Mouse (Mus musculus): Measurements from ENCODE around the gene Spdef. TPM values are rescaled to one million over a fixed set of nuclear protein-coding genes. Genes with fewer than 3 reads are reported as not detected.

Spdef gene
- polyA plus RNA-seq, 1 experiment = 1.3 TPM

DNA sequence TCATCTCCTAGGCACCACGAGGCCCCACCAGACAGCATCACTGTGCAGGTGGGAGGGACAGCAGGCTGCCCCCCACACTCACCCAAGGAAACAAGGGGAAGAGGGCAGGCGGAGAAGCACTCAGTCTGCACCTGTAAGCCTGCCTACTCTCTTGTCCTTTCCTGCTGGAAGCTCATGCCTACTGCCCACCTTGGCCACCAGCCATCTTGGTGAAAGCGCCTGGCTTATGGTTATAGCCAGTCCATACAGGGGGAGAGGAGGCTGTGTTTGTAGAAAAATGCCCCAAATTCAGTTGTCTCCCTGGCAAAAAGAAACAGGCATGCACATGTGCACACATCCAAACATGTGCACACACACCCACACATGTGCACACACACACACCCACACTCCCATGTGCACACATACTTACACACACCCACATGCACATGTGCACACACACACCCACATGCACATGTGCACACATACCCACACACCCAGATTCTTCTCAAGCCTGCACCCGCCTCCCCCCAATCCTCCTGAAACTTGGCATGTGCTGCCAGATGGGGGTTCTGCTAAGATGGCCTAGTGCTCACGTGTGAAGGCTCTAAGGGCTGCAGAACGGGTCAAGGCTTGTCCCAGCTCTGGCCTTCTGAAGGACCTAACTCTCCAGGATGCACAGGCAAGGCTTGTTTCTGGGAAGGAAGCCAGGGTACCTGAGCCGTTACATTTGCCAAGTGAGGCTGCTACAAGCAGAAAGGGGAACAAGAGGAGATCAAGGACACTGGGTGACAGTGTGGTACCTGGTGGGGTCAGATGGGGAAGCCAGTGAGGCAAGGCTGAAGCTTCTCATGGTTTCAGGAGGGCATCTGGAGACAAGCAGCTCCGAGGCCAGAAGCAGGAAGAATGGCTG is 22.8 kb upstream of the Spdef start:
- no peak for DNase-seq (ENCODE audit: low read depth)
- no peak for TF ChIP-seq CTCF (IDR thresholded peaks at IDR 0.05; ENCODE audit: borderline replicate concordance, extremely low read depth, insufficient read depth, insufficient read length)
- no peak for TF ChIP-seq POLR2A (IDR thresholded peaks at IDR 0.05; ENCODE audit: borderline replicate concordance, extremely low read depth, insufficient read depth, insufficient read length, poor library complexity, severe bottlenecking)

DNA sequence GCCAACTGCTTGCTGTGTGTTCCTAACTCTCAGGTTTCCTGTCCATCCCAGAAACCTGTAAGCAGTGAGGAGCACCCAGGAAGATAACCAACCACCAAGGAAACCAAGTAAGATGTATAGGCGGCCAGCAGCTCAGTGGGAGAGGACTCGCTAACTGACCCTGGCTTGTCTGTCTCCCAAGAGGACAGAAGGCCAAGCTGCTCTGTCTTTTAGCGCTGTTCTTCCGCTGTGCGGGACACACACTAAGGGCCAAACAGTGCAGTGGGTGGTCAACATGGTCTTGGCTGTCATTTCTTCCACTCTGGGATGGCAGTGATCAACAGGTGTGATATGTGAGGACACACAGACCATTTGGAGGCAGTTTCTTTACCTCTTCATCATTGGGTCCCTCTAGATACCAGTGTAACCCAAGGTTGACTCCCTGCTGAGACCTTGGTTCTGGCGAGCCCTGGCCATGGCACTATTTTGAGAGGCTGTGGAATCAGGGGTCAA is 21.7 kb upstream of the Spdef start:
- DNase-seq (ENCODE audit: low read depth) = no peak
- TF ChIP-seq POLR2A (IDR thresholded peaks at IDR 0.05; ENCODE audit: borderline replicate concordance, extremely low read depth, insufficient read depth, insufficient read length, poor library complexity, severe bottlenecking) = no peak
- no peak for TF ChIP-seq CTCF (IDR thresholded peaks at IDR 0.05; ENCODE audit: borderline replicate concordance, extremely low read depth, insufficient read depth, insufficient read length)

DNA sequence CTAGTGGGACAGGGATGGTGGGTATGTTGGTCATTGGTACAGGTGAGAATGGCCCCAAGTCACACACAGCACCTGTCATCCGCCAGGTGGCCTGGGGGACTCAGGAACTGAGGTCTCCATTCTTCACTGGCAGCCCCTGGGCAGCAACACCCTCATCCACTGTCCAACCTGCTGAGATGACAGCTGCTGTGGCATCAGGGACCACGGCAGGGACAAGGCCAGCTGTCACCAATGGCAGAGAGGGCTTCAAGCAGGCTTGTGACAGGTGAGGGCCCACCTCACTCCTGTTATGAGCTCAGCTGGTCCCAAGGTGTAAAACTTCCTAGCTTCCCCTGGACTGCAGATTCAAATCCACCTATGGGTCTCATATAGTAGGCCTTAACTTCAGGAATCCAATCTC is 19.4 kb upstream of the Spdef start:
- no peak for DNase-seq (ENCODE audit: low read depth)
- TF ChIP-seq CTCF (IDR thresholded peaks at IDR 0.05; ENCODE audit: borderline replicate concordance, extremely low read depth, insufficient read depth, insufficient read length) = no peak
- no peak for TF ChIP-seq POLR2A (IDR thresholded peaks at IDR 0.05; ENCODE audit: borderline replicate concordance, extremely low read depth, insufficient read depth, insufficient read length, poor library complexity, severe bottlenecking)

DNA sequence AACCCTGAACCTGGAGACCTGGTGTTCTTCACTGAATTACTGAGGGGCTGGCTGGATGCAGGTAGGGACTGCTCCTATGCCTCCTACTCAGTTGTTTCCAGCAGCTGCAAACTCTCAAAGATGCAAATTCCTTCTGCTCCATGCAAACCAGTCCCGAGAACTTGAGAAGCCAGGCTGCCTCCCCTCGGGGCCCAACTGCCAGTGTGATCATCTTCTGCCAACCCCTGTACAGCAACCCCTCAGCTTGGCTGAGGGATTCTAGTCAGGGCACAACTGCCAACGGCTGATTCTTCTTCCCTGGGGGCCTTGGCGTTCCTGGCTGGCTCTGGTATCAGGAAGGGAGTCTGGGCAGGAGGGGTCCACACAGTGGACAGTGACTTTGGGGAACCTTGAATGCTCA is 17.7 kb upstream of the Spdef start:
- TF ChIP-seq POLR2A (IDR thresholded peaks at IDR 0.05; ENCODE audit: borderline replicate concordance, extremely low read depth, insufficient read depth, insufficient read length, poor library complexity, severe bottlenecking) = no peak
- TF ChIP-seq CTCF (IDR thresholded peaks at IDR 0.05; ENCODE audit: borderline replicate concordance, extremely low read depth, insufficient read depth, insufficient read length) = no peak
- DNase-seq (ENCODE audit: low read depth) = no peak

DNA sequence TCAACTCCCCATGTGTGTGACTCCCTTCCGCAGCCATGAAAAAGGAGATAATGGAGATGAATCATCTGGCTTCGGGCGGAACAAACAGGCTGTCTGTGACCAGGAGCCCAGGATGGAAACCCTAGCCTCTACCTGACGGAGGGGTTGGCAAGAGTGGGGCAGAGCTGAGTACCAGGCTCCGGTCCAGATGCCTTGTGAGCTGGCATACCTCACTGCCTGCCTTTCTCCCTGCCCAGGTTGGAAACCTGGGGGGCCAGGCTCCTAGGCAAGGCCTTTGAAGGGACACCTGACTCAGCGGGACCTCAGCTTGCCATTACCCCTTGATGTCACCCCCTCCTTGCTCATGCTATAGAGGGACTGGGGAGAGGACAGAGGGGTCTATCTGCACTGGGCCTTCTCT is 12.2 kb upstream of the Spdef start:
- no peak for DNase-seq (ENCODE audit: low read depth)
- TF ChIP-seq POLR2A (IDR thresholded peaks at IDR 0.05; ENCODE audit: borderline replicate concordance, extremely low read depth, insufficient read depth, insufficient read length, poor library complexity, severe bottlenecking) (no peak), CTCF (IDR thresholded peaks at IDR 0.05; ENCODE audit: borderline replicate concordance, extremely low read depth, insufficient read depth, insufficient read length) (no peak)

DNA sequence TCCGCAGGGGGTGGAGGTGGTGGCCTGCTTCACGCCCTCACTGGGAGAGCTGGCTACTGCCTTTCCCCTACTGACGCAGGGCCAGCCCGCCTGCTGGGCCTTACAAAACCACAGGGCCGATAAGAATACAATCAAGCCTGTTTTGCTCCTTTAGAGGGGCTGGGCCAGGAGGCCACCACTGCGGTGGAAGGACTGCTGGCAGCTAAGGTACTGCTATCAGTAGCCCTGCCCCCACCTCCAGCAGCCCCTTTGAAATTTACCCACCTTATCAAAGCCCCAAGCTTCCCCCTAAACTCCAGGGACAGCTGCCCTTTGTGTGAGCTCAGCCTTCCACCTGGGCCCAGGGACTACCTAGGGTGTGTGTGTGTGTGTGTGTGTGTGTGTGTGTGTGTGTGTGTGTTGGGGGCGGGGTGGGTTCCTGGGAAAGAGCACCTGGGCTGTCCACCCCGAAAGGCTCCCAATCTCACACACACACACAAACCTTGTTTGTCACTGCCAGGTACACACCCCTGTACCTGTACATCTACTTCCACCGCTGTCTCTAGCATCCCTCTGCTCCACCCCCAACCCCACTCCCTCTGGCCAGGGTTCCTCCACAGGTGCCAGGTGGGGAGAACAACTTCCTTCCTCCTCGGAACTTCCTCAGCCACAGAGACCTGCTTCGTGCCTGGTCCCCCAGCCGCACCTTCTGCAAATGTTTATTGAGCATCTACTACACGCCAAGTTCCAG is 5.8 kb upstream of the Spdef start:
- TF ChIP-seq CTCF (IDR thresholded peaks at IDR 0.05; ENCODE audit: borderline replicate concordance, extremely low read depth, insufficient read depth, insufficient read length) (no peak), POLR2A (IDR thresholded peaks at IDR 0.05; ENCODE audit: borderline replicate concordance, extremely low read depth, insufficient read depth, insufficient read length, poor library complexity, severe bottlenecking) (no peak)
- DNase-seq (ENCODE audit: low read depth) = no peak

DNA sequence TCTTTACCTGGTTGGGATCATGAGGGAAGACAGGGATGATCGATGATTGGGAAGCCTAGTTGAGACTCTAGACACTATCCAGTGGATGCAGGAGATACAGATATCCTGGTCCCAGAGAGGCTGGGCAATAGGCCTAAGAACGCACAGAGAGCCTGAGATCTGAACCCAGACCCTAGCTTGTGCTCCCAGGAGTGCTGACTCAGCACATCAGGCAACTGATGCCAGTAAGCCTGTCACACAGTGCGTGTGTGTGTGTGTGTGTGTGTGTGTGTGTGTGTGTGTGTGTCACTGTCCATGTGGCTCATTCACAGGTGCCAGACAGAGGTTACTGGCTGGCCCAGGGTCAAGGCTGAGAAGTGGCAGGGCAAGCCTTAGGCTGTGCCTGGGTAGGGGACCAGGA is 3.9 kb upstream of the Spdef start:
- DNase-seq (ENCODE audit: low read depth) = no peak
- TF ChIP-seq POLR2A (IDR thresholded peaks at IDR 0.05; ENCODE audit: borderline replicate concordance, extremely low read depth, insufficient read depth, insufficient read length, poor library complexity, severe bottlenecking) (no peak), CTCF (IDR thresholded peaks at IDR 0.05; ENCODE audit: borderline replicate concordance, extremely low read depth, insufficient read depth, insufficient read length) (no peak)

DNA sequence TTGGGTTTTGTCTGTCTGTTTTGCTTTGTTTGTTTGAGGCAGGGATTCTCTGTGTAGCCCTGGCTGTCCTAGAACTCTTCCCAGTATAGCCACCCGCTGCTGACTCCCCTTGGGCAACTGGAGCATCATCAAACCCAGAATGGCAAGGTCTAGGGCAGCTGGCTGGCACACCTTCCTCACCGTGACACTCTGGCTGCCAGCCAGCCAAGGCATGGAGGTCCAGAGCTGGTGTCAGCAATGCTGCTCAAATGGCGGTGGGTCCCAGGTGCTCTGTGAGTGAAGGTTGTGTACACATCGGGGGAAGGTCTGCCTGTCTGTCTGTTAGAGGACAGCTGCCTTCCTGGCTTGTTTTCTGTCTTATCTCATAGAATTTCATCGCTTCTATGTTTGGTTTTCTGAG is 3.4 kb upstream of the Spdef start:
- no peak for TF ChIP-seq CTCF (IDR thresholded peaks at IDR 0.05; ENCODE audit: borderline replicate concordance, extremely low read depth, insufficient read depth, insufficient read length)
- TF ChIP-seq POLR2A (IDR thresholded peaks at IDR 0.05; ENCODE audit: borderline replicate concordance, extremely low read depth, insufficient read depth, insufficient read length, poor library complexity, severe bottlenecking) = no peak
- no peak for DNase-seq (ENCODE audit: low read depth)

DNA sequence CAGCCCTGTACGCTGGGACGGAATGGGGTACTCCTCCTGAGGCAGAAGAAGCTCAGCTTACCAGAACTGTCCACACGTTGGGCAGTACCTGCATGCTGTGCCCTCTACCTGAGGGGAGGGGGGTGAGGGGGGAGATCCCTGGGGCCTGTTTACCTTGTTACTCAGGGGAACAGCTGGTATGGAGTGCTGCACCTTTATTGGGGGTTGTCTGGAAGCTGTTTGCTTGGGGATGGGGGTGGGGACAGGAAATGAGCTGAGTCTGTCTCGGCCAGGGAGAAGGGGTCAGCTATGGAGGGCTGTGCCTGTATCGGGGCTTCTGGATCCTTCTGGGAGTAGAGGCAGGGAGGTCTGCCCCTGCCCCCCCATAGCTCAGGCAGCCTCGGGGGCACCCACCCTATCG is 2.2 kb downstream of the Spdef start:
- DNase-seq (ENCODE audit: low read depth) = no peak
- TF ChIP-seq CTCF (IDR thresholded peaks at IDR 0.05; ENCODE audit: borderline replicate concordance, extremely low read depth, insufficient read depth, insufficient read length) = no peak

DNA sequence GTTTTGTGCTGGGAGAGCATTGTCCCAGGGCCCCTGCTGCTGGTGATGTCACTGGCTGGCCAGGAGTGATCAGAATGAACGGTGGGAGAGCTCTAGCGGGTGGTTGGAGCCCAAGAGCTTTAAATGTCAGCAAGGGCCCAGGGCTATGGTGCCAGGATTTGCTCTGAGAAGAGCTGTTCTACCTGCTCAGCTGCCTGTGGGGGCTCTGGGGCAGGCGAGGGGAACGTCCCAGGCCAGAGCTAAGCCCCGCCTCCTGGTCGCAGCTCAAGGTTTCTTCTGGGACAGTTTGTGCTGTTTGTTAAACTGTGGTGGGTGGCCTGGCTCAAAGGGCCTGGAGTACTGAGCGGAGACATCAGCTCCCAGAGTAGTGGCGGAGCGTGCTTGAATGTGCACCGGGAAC is 3.3 kb downstream of the Spdef start:
- TF ChIP-seq CTCF (IDR thresholded peaks at IDR 0.05; ENCODE audit: borderline replicate concordance, extremely low read depth, insufficient read depth, insufficient read length) (no peak), POLR2A (IDR thresholded peaks at IDR 0.05; ENCODE audit: borderline replicate concordance, extremely low read depth, insufficient read depth, insufficient read length, poor library complexity, severe bottlenecking) (no peak)
- peak; percentile 15 for DNase-seq (ENCODE audit: low read depth)

DNA sequence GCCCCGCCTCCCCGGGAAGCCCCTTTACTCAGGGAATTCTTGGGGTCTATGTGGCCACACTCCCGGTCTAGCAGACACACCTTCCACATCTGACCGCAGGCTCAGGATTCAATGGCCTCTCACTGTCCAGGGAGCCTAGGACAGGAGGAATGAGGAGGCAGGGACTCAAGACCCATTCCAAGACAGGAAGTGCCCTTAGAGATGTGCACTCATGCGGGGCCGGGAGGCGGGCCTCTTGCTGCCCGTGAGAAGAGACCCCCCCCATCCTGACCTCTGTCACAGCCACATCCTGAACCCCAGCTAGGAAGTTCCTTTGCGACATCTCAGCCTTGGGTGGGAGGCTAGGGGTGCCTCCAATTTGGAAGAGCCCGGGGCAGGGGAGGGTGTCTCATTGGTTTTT is 3.7 kb downstream of the Spdef start:
- TF ChIP-seq POLR2A (IDR thresholded peaks at IDR 0.05; ENCODE audit: borderline replicate concordance, extremely low read depth, insufficient read depth, insufficient read length, poor library complexity, severe bottlenecking) = no peak
- no peak for DNase-seq (ENCODE audit: low read depth)

DNA sequence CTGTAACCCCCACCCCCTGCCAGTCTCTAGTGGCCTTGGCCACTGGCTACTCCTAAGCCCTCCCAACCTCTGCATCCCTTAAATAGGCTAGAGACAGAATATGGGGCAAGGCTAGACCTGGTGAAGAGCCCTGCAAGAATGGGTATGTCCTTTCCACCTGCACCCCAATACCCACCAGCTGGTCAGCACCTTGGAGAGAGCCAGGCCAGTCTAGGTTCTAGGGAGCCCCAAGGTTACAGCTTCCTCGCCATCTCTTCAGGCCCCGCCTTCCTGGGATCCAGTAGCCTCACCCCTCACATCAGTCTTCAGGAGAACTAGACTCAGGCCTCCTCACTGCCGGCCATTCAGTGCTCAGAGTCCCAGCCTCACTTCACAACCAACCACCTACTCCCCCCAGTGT is 4.4 kb downstream of the Spdef start:
- TF ChIP-seq POLR2A (IDR thresholded peaks at IDR 0.05; ENCODE audit: borderline replicate concordance, extremely low read depth, insufficient read depth, insufficient read length, poor library complexity, severe bottlenecking) (no peak), CTCF (IDR thresholded peaks at IDR 0.05; ENCODE audit: borderline replicate concordance, extremely low read depth, insufficient read depth, insufficient read length) (no peak)
- no peak for DNase-seq (ENCODE audit: low read depth)

Measured in brain, embryonic 14.5 days (tissue).